Mouse (Mus musculus) fat pad, adult 2 months (tissue): Measurements from ENCODE around the gene Msrb2.

Source experiments
- DNase-seq: peaks from one replicate; pipeline ENCODE4 v3.0.0-alpha.2; 2011; ENCODE audit warnings: low read depth, low spot score; ENCODE audit errors: extremely low read depth

The Msrb2 gene

DNA sequence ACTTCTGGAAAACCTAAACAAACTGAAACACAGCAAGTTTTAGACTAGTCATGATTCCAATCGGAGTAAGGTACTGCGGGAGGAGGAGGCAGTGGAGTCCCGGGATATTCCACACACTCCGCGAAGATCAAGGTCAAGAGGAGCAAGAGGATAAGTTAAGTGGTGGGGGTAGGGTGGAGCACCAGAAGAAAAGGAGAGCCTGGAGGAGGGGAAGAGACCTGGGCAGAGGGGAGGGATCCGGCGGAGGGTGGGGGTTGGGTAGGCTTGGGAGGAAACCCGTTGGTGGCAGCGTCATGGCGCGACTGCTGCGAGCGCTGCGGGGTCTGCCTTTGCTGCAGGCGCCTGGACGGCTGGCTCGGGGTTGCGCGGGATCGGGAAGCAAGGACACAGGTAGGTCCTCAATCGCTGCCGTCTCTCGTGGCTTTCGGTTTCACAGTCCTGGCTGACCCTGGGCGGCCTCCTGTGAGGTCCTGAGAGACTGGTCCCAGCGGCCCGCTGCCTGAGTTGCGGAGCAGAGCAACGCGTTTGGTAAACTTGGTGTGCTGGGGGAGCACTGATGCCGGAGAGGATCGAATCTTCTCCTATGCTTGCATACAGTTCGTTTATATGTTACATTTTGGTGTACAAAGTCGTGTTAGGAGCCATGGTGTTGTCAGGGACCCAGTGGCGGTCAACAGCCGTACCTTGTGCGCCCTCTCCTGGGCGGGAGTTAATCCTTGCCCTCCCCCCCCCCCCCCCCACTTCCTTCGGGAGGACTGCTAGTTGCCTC is at the start of gene Msrb2:
Gene Msrb2 (plus strand): TSS at position 51 of the 769 bp plus-strand sequence.
- no peak for DNase-seq

DNA sequence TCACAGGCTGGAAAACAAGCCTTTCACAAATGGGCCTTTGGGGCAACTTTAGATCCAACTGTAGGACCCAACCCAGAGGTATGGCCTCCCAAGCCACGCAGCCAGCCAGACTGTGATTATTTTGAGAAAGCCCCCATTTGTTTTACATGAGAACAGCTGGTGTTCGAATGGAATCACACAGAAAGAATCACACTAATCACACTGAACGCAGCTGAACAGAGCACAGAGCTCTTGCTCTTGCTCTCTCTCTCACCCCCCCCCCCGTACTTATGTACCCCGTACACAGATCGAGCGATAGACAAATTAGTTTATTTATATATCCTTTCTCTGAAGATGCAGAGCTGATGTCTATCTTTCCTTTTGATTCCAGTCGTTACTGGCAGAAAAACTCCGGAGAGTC is 48.8 kb upstream of the Msrb2 start:
- DNase-seq = no peak

DNA sequence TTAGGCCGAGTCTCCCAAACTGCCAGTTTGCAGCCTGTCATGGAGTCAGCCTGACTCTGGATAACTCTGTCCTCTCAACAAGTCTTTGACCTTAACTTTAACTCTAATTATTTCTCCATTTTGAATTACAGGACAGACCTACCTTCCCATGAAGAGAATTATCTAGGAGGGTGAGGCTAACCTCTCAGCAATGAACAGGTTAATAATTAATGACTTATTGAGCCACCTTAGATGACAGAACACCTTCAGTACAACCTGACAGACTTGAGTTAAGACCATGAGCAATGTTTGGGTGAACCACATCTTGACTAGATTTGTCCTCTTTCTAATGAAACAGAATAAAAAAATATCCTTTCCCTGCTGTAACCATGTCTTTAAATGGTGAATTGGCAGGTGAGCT is 44.9 kb upstream of the Msrb2 start:
- DNase-seq = no peak

DNA sequence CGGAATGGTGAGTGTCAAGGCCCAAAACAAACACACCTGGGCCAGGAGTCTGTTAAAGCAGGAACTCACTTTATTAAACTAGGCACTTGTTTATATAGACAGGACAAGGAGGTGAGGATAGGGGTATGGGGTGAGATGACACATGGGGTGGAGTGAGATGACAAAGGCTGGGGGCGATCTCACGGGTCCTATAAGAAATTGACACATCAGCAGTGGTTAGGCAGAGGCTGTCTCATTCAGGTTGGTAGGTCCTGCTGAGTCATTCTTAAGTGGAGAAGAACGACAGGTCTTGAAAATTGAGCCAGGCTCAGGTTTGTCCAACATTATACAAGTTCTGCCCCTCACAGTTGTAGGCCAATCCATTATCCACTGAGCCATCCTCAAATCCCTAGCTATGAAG is 43.4 kb upstream of the Msrb2 start:
- no peak for DNase-seq

DNA sequence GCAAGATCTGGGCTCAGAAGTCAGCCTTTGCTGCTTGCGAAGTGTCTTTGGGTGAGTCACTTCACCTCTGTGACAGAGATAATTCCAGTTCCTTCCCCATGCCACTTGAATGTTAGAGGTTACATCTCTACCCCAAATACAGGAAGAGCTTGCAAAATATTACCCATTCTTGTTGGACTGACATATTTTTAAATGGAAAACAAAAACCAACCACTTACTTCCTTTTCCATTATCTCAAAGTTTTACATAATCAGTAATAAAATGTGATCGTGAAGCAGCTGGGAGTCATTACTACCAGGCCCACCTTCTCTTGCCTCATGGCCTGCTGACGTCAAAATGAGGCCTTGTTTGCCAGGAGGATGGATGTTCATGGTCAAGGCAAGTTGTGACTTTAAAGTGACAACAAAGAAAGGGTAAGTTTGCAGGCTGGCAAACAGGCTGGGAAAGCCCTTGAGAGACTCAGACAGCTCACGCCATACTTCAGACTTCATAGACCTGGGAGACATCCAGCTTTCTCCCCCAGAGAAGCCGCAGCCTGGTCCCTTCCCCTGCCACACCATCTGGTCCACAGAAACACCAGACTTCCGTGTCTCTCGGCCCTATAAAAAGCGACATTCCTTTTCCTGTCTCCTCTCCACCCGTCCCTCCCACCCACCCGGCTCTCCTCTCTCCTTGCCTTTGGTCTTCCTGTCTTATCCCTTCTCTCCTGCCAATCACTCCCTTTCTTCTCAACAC is 27.2 kb upstream of the Msrb2 start:
- DNase-seq = no peak

DNA sequence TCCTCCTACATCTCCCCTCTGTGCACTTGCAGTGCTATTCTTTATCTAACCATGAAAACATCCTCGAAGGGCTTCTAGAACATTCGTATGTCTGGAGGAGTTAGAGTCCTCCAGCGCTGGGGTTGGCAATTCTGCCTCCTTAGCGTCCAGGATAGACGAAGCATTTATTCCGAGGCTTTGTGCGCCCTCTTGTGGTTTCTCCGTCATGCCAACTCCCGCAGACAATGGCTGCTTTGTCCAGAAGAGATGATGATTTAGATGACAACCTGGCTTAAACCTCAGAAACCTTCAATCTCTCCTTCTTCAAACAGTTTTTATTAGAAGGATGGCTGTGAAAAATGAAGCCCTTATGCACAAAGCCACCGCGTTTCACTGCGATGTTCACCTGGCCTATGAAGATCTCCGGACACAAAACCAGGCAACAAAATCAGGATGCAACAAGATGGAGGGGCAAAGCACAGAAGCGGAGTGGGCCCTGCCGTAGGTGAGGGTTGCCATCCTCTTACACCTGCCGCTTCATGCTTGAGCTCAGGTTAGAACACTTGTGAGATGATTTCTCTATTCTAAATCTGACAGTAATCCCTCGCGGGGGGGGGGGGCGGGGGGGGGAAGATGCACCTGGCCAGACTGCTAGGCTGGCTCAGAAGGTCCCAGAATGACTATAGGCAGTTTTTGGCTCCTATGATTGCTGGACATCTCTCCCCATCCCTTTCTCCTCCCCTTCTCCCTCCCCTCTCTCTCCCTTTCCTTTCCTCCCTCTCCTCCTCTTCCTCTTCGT is 26.4 kb upstream of the Msrb2 start:
- peak; percentile 5 for DNase-seq

DNA sequence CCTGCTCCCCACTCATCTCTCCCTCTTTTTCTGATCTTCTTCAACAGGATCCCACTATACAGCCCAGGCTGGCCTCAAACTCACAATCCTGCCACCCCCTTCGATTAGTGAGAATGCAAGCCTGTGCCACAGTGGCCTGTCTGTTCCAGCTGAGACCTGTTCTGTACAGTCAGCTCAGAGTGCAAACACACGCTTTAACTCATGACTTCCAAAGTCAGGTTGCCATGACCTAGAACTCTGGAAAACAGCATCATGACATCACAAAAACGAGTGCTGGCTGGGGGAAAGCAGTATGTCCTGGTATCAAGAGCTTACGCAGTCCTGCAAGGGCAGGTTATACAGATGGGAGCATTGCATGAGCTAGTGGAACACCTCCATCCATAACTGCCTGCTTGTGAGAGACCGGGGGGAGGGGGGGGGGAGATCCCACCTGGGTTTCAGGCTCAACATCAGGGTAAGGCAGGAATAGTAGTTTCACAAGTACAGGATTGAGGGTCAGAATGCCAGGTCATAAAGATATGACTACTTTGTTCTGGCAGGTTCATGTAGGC is 25.8 kb upstream of the Msrb2 start:
- DNase-seq = no peak

DNA sequence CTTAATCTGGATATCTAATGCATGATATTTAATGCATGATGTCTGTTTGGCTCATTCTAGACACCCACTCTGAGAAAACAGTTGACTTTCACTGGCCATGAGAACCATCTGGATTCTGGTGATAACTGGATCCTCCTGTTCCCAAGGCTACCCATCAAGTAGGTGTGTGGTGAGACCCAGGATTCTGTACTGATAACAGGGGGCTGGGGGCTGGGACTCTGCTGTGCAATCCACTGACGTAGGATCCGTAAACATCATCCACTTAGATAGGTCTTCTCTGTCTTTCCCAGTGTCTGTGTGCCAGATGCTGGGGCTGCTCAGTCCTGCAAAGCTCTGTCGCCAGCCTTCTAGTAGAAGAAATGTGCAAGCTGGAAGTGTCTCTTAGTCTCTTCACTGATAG is 22.8 kb upstream of the Msrb2 start:
- DNase-seq = no peak

DNA sequence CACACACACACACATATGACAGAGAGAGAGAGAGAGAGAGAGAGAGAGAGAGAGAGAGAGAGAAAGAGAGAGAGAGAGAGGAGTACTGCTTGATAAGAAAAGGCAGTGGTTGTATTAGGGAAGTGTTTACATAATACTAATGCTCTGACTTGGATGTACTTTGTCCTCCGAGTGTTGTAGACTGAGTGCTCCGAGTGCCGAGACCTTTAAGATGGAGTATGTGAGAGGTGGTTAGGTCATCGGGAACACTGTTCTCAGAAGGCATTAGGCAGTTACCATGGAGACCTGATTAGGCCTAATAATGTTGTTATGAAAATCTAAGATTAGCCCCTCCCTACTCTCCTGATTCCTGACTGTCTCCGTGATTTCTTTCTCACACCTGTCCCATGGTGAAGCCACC is 21.1 kb upstream of the Msrb2 start:
- no peak for DNase-seq

DNA sequence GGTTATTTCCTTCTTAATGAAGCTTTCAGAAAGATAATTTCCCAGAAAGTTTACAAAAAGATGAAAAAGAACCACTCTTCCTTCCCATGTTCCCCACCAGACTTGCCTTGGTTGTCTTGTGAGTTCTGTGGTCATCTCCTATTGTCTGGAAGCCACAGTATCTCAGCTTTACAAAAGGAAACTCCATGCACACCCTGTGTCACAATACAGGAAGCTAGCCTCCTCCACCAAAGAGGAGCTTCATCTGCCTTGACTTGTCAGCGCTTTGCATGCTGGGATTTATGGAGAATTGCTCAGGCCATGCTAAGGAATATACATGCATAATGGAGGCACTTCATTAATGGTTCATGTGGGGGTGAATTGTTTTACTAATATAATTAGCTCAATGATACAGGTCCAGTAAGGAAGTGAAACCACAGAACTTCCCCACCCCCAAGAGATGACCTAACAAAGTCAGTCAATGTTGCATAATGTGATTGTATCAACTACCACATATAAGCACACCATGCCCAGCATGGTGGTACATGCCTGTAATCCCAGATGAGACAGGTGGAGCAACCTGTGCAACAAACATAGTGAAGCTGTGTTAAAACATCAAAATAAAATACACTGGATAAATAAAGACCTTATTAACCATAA is 19.5 kb upstream of the Msrb2 start:
- no peak for DNase-seq

DNA sequence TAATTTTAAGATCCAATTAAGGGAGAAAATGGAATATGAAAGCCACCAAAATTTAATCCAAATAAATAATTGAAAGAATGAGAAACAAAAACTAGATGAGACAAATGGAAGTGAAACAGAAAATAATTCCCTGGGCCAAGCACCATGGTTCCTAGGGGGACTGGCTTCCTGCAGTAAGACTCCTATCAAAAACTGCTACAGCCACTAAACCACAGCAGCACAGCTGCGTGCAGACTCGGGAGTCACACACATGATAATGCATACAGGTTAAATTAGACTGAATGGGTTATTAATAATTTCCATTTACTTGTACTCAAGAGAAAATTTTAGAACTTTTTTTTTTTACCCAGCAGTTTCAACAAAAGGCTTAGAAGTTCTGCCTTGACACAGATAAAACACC is 18.1 kb upstream of the Msrb2 start:
- no peak for DNase-seq

DNA sequence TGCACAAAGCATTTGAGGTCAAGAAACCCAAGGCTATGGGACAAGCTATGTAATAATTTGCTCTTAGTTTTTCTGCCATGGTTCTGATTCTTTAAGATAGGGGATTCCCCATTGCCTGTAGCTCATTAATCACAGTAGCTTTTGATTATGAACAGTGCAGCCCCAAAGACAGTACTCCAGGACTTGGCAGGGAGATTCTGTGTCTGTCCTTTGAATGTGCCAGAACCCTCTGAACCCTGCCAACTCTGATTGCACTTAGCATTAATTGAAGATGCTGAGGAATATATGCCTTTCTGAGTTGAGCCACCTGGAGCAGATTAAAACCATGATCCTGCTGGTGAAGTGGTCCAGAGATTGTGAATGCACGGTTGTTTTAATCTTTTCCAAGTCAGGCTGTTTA is 8.4 kb upstream of the Msrb2 start:
- DNase-seq = no peak

DNA sequence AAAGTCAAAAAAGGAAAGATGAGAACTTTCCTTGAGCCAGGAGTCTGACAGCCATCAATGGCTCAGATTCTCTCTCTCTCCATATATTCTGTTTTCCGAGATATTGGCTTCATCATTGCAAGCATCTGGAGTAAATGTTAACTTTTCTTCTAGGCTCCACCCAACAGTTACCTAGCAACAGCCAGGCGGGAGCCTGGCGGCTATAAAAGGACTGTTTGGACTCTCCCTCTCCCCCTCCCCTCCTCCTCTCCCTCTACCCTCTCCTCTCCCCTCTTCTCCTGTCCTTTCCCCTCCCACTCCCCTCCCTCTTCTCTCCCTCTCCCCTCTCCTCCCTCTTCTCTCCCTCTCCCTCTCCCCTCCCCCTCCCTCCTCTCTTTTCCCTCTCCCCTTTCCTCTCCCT is 4.8 kb upstream of the Msrb2 start:
- DNase-seq = no peak

DNA sequence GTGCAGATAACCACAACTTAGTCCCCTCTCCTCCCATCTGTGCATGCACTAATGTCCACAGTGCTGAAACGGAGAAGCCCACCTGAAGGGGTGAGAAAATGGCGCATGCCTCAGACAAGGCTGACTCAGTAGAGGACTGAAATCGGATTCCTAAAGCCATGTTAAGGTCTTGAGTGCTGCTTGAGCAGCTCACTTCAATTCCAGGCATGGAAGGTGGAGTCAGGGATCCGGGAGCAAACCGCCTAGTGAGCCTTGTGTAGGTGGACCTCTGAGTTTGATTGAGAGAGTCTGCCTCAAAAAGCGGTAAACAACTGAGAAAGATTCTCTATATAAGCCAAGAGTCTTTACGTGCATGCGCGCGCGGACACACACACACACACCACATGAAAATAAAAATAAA is 4.1 kb upstream of the Msrb2 start:
- no peak for DNase-seq

DNA sequence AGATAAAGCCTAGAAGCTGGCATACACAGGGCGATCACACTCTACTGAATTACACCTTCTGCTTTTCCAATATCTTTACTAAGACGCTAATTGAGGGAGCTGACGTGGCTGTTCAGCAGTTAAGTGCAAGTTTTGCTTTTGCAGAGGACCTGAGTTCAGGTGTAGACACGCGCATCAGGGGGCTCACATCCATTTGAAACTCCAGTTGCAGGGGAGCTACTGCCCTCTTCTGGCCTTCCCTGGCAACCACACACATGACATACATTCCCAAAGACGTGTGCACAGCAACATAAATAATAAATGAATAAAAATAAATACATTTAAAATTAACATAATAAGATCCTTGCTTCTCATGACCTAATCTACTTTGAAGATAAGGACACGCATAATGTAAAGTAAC is 2.5 kb downstream of the Msrb2 start:
- no peak for DNase-seq

DNA sequence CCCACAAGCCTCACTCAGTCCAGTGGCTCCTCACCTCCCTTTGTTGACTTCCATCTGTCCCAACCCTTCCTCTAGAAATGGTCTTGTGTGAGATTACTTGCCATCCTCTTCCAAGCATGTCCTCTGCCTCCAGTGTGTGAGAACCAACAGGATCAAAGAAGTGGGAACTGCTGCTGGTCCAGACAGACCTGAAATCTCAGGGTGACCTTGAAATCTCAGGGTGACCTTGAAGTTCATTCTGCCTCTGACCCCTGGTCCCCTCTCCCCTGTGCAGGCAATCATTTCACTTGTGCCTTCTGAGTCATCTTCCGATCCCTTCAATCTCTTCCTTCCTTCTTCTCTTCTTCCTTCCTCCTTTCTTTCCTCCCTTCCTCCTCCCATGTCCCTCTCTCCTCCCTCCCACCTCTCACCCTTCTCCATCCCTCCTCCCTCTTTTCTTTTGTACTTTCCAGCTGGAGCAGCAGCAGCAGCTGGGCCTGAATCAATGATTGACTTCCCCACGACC is 9.3 kb downstream of the Msrb2 start:
- DNase-seq = no peak

DNA sequence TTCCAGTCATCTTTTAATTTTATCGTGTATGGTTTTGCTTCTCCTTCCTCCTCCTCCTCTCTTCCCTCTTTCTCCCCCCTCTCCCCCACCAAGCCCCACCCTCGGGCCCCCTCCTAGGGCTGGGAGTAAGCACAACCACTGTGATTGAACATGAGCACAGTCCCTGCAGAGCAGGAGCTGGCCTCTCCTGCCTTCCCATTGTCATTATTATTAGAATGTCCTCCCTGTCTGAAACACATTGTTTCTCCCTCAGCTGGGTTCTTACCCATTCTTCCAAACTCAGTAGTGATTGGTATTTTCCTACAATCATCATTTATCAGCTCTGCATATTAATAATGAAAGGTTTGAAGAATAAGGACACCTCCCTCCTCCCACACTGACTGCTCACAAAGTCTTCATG is 9.7 kb downstream of the Msrb2 start:
- DNase-seq = no peak

DNA sequence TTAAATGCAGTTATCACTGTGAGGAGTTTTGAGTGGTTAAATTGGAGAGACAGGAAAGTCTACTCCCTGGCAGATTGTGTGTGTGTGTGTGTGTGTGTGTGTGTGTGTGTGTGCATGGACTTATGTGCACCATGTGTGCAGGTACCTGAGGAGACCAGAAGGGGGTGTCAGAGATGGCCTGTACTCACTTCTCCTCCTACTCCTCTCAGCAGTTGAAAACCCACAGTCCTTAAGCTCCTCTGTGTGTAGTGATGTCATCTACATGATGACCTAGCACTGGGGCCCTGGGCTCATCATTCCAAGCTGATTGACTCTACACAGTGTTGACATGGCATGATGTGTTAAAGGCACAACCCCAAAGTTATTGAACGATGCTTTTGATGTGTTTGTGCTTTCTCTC is 11.0 kb downstream of the Msrb2 start:
- DNase-seq = no peak

DNA sequence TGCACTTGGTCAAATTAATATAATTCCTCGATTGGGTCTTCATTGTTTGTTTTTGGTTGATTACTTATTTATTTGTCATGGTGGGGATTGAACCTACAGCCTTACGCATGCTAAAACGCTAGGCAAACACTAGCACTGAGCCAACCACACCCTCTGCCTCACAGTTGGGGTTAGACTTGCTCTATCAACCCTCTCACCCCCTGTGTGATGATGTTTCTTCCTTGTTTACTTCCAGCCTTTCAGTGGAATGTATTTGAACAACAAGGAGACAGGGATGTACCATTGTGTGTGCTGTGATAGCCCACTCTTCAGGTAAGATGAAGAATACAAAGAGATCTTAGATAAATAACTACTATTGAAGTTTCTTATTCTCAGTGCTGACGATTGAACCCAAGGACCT is 11.8 kb downstream of the Msrb2 start:
- no peak for DNase-seq

DNA sequence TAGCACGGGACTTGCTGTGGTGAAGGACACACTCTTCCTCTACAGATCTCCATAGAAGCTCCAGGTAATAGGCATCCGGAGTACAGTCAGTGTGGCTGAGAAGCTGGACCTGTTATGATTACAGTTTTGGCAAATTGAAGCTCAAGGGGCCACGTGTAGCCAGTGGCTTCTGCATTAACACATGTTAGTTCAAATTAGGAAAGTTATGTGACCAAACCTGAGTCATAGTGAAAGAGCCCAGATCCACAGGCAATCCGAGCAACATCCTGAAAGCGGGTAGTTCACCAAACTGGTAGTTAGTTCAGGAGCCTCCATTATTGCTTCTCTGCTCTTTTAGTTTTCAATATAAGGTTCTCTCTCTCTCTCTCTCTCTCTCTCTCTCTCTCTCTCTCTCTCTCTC is 14.5 kb downstream of the Msrb2 start:
- no peak for DNase-seq
